Mouse (Mus musculus): ENCODE results near the gene Psg22. TPM values are rescaled to one million over a fixed set of nuclear protein-coding genes. Genes with fewer than 3 reads are reported as not detected.
"Not testable (repeated sequence)": the region's sequence is repeated elsewhere in the genome, so short reads cannot be mapped to it uniquely, and the experiment has no call there.

Psg22 gene
- polyA plus RNA-seq, 1 experiment, result not detected

- Histone ChIP-seq H3K79me2 (ENCODE audit: control insufficient read depth, insufficient read depth) (no peaks in the 10 kb centered on the region), H3ac (ENCODE audit: control insufficient read depth, insufficient read length) (no peak overlapping the region), H3K36me3 (ENCODE audit: control insufficient read depth, insufficient read depth) (no peaks in the 10 kb centered on the region), H3K4me3 (no peak overlapping the region), H3K27me3 (ENCODE audit: control insufficient read depth, insufficient read depth, insufficient read length) (no peaks in the 10 kb centered on the region), H3K4me2 (ENCODE audit: low read depth) (no peak overlapping the region)
- TF ChIP-seq MAX (IDR thresholded peaks at IDR 0.05; ENCODE audit: low read depth), result no peak
- TF ChIP-seq TCF12 (IDR thresholded peaks at IDR 0.05; ENCODE audit: insufficient read depth, poor library complexity, severe bottlenecking), result no peak
- no peak for TF ChIP-seq POLR2A (IDR thresholded peaks at IDR 0.05; ENCODE audit: insufficient read length, low read depth)
- TF ChIP-seq MYOD1 (IDR thresholded peaks at IDR 0.05; ENCODE audit: control insufficient read depth in 1 of 3, insufficient read length in 2 of 3, low read depth in 2 of 3), result no peak
- TF ChIP-seq SRF (IDR thresholded peaks at IDR 0.05; ENCODE audit: control insufficient read depth, insufficient read length, low read depth), result no peak
Measured at GRCm38 (mm10) chr7:18710846-18711245, 7.0 kb upstream of the Psg22 start.

- H3K4me3 ChIP-seq, result no peak overlapping the region
- no peak overlapping the region for H3K4me2 ChIP-seq (ENCODE audit: low read depth)
- TF ChIP-seq SRF (IDR thresholded peaks at IDR 0.05; ENCODE audit: control insufficient read depth, insufficient read length, low read depth) (no peak), USF1 (IDR thresholded peaks at IDR 0.05; ENCODE audit: low read depth) (no peak), POLR2AphosphoS2 (IDR thresholded peaks at IDR 0.05; ENCODE audit: insufficient read length, low read depth) (no peak), MYOD1 (IDR thresholded peaks at IDR 0.05; ENCODE audit: control insufficient read depth in 1 of 3, insufficient read length in 2 of 3, low read depth in 2 of 3) (no peak), POLR2A (IDR thresholded peaks at IDR 0.05; ENCODE audit: insufficient read length, low read depth) (no peak), REST (IDR thresholded peaks at IDR 0.05; ENCODE audit: insufficient read depth, insufficient read length) (no peak), CEBPB (IDR thresholded peaks at IDR 0.05; ENCODE audit: insufficient read depth, poor library complexity, severe bottlenecking) (no peak)
- no peaks in the 10 kb centered on the region for H3K27me3 ChIP-seq (ENCODE audit: control insufficient read depth, insufficient read depth, insufficient read length)
- H3K36me3 ChIP-seq (ENCODE audit: control insufficient read depth, insufficient read depth), result no peaks in the 10 kb centered on the region
- no peak overlapping the region for H3ac ChIP-seq (ENCODE audit: control insufficient read depth, insufficient read length)
- no peaks in the 10 kb centered on the region for H3K79me2 ChIP-seq (ENCODE audit: control insufficient read depth, insufficient read depth)
Measured at GRCm38 (mm10) chr7:18715546-18715945, 2.3 kb upstream of the Psg22 start.

GRCm38 (mm10) chr7:18724001-18724400, 6.1 kb downstream of the Psg22 start:
- no peaks in the 10 kb centered on the region for H3K36me3 ChIP-seq (ENCODE audit: control insufficient read depth, insufficient read depth)
- H3ac ChIP-seq (ENCODE audit: control insufficient read depth, insufficient read length), result no peak overlapping the region
- H3K27me3 ChIP-seq (ENCODE audit: control insufficient read depth, insufficient read depth, insufficient read length), result no peaks in the 10 kb centered on the region
- no peaks in the 10 kb centered on the region for H3K79me2 ChIP-seq (ENCODE audit: control insufficient read depth, insufficient read depth)
- no peak overlapping the region for H3K4me3 ChIP-seq
- H3K4me2 ChIP-seq (ENCODE audit: low read depth), result no peak overlapping the region
- TF ChIP-seq MAX (IDR thresholded peaks at IDR 0.05; ENCODE audit: low read depth), result no peak
- no peak for TF ChIP-seq TCF12 (IDR thresholded peaks at IDR 0.05; ENCODE audit: insufficient read depth, poor library complexity, severe bottlenecking)
- TF ChIP-seq REST (IDR thresholded peaks at IDR 0.05; ENCODE audit: insufficient read depth, insufficient read length), result no peak
- TF ChIP-seq MYOG (IDR thresholded peaks at IDR 0.05; ENCODE audit: control insufficient read depth in 1 of 3, insufficient read depth in 1 of 3, insufficient read length in 2 of 3, low read depth in 2 of 3), result no peak
- TF ChIP-seq TCF3 (IDR thresholded peaks at IDR 0.05; ENCODE audit: insufficient read length, low read depth), result no peak
- no peak for TF ChIP-seq MYOD1 (IDR thresholded peaks at IDR 0.05; ENCODE audit: control insufficient read depth in 1 of 3, insufficient read length in 2 of 3, low read depth in 2 of 3)
- TF ChIP-seq CEBPB (IDR thresholded peaks at IDR 0.05; ENCODE audit: insufficient read depth, poor library complexity, severe bottlenecking), result no peak
- TF ChIP-seq E2F4 (IDR thresholded peaks at IDR 0.05; ENCODE audit: insufficient read depth), result no peak
- TF ChIP-seq SRF (IDR thresholded peaks at IDR 0.05; ENCODE audit: control insufficient read depth, insufficient read length, low read depth), result no peak
- TF ChIP-seq USF1 (IDR thresholded peaks at IDR 0.05; ENCODE audit: low read depth), result no peak
- no peak for TF ChIP-seq POLR2A (IDR thresholded peaks at IDR 0.05; ENCODE audit: insufficient read length, low read depth)
- TF ChIP-seq POLR2AphosphoS2 (IDR thresholded peaks at IDR 0.05; ENCODE audit: insufficient read length, low read depth), result no peak

- not testable (repeated sequence) for H3K27me3 ChIP-seq (ENCODE audit: control insufficient read depth, insufficient read depth, insufficient read length); H3K36me3 ChIP-seq (ENCODE audit: control insufficient read depth, insufficient read depth); H3K4me3 ChIP-seq; H3K79me2 ChIP-seq (ENCODE audit: control insufficient read depth, insufficient read depth); H3K4me2 ChIP-seq (ENCODE audit: low read depth); H3ac ChIP-seq (ENCODE audit: control insufficient read depth, insufficient read length)
Measured at GRCm38 (mm10) chr7:18725931-18726330, 8.0 kb downstream of the Psg22 start.

GRCm38 (mm10) chr7:18728391-18728790, 10.5 kb downstream of the Psg22 start:
- Histone ChIP-seq H3ac (ENCODE audit: control insufficient read depth, insufficient read length) (no peak overlapping the region), H3K27me3 (ENCODE audit: control insufficient read depth, insufficient read depth, insufficient read length) (no peaks in the 10 kb centered on the region), H3K4me3 (no peak overlapping the region), H3K4me2 (ENCODE audit: low read depth) (no peak overlapping the region), H3K79me2 (ENCODE audit: control insufficient read depth, insufficient read depth) (no peaks in the 10 kb centered on the region), H3K36me3 (ENCODE audit: control insufficient read depth, insufficient read depth) (no peaks in the 10 kb centered on the region)
- TF ChIP-seq E2F4 (IDR thresholded peaks at IDR 0.05; ENCODE audit: insufficient read depth) (no peak), MYOD1 (IDR thresholded peaks at IDR 0.05; ENCODE audit: control insufficient read depth in 1 of 3, insufficient read length in 2 of 3, low read depth in 2 of 3) (no peak), POLR2A (IDR thresholded peaks at IDR 0.05; ENCODE audit: insufficient read length, low read depth) (no peak), CEBPB (IDR thresholded peaks at IDR 0.05; ENCODE audit: insufficient read depth, poor library complexity, severe bottlenecking) (no peak), REST (IDR thresholded peaks at IDR 0.05; ENCODE audit: insufficient read depth, insufficient read length) (no peak), POLR2AphosphoS2 (IDR thresholded peaks at IDR 0.05; ENCODE audit: insufficient read length, low read depth) (no peak), TCF12 (IDR thresholded peaks at IDR 0.05; ENCODE audit: insufficient read depth, poor library complexity, severe bottlenecking) (no peak), USF1 (IDR thresholded peaks at IDR 0.05; ENCODE audit: low read depth) (no peak), MAX (IDR thresholded peaks at IDR 0.05; ENCODE audit: low read depth) (no peak), MYOG (IDR thresholded peaks at IDR 0.05; ENCODE audit: control insufficient read depth in 1 of 3, insufficient read depth in 1 of 3, insufficient read length in 2 of 3, low read depth in 2 of 3) (no peak), SRF (IDR thresholded peaks at IDR 0.05; ENCODE audit: control insufficient read depth, insufficient read length, low read depth) (no peak), TCF3 (IDR thresholded peaks at IDR 0.05; ENCODE audit: insufficient read length, low read depth) (no peak)
